Mouse (Mus musculus) hindbrain, embryonic 13.5 days (tissue): ENCODE measurements around the gene Fate1. TPM values are rescaled to one million over a fixed set of nuclear protein-coding genes. Genes with fewer than 3 reads are reported as not detected.
"Not testable (repeated sequence)": the region's sequence is repeated elsewhere in the genome, so short reads cannot be mapped to it uniquely, and the experiment has no call there.

Experiments
- ATAC-seq: fragments of 200-750 bp; cut with Nextera tagmentation; 2 replicates; pipeline ENCODE4 v1.8.0; 2017; ENCODE audit warnings: moderate TSS enrichment; ENCODE audit not compliant: low FRiP score
- H3K27ac ChIP-seq: fragments of 300-500 bp; sonication (generic); 2 replicates; pipeline ENCODE4 v1.5.1; 2015; ENCODE audit warnings: inconsistent platforms, mild to moderate bottlenecking, moderate library complexity
- H3K27me3 ChIP-seq: fragments of 300-500 bp; sonication (generic); 2 replicates; pipeline ENCODE4 v1.6.1; 2015; ENCODE audit warnings: mild to moderate bottlenecking, inconsistent platforms
- H3K36me3 ChIP-seq: fragments of 300-500 bp; sonication (generic); 2 replicates; pipeline ENCODE4 v1.6.1; 2015; ENCODE audit warnings: mild to moderate bottlenecking, inconsistent platforms
- H3K4me1 ChIP-seq: fragments of 300-500 bp; sonication (generic); replicated peaks from 2 replicates; pipeline ENCODE4 v1.6.1; 2015; ENCODE audit warnings: inconsistent platforms
- H3K4me2 ChIP-seq: fragments of 300-500 bp; sonication (generic); 2 replicates; pipeline ENCODE4 v1.6.1; 2015; ENCODE audit warnings: inconsistent platforms, mild to moderate bottlenecking, moderate library complexity
- H3K4me3 ChIP-seq: fragments of 300-500 bp; sonication (generic); 2 replicates; pipeline ENCODE4 v1.5.1; 2015; ENCODE audit warnings: mild to moderate bottlenecking, inconsistent platforms
- H3K9ac ChIP-seq: fragments of 300-500 bp; sonication (generic); 2 replicates; pipeline ENCODE4 v1.6.1; 2015; ENCODE audit warnings: mild to moderate bottlenecking, inconsistent platforms
- H3K9me3 ChIP-seq: fragments of 300-500 bp; sonication (generic); 2 replicates; pipeline ENCODE4 v1.6.1; 2016; ENCODE audit warnings: inconsistent platforms
- WGBS: fragments of 180-500 bp; shearing (Covaris S2); methylation state at CpG from one replicate; pipeline ENCODE4 v1.1.7; 2015; 5-methylcytosine and 5-hydroxymethylcytosine counted together
- polyA plus RNA-seq: library from polyadenylated mRNA; unstranded; fragments of >200 nt; fragmentation: Nextera tagmentation; extraction: Ambion mirVana; gene quantifications from 2 replicates; pipeline ENCODE4 v1.2.1, GENCODE M21; 2015

Gene Fate1
- polyA plus RNA-seq: not detected in 2 replicates

- 88% methylated on average over 2 of the region's 2 CpGs for WGBS
- H3K9me3 ChIP-seq: no peaks in the 10 kb centered on the region
- no peak for ATAC-seq
- H3K27ac ChIP-seq: no peak within 1 kb of the TSS
- no peaks in the 10 kb centered on the region for H3K27me3 ChIP-seq
- H3K9ac ChIP-seq: no peak within 1 kb of the TSS
- no peak within 1 kb of the TSS for H3K4me3 ChIP-seq
- H3K4me1 ChIP-seq: no peaks in the 10 kb centered on the region
- no peaks in the 10 kb centered on the region for H3K36me3 ChIP-seq
- H3K4me2 ChIP-seq: no peak within 1 kb of the TSS
Measured at GRCm38 (mm10) chrX:71972686-71973085, at the start of gene Fate1. Gene Fate1 (plus strand): TSS chrX:71972986.

DNA sequence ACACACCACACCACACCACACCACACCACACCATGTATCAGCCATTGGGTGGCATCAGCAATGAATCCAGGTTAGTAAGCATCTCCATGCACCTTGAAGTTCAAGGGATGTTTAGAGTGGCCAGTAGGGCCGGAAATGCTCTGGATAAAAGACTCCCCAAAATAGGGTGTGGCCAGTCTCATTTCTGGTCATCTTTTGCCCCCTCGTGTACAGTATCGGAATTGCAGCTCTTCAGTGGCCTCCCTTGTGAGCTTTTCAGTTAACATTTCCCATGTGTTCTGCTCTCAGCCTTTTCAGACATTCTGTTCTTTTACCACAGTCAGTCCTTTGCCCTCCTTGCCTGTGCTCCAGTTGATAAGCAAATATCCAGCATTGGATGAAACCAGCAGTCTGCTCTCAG, 26.2 kb upstream of the Fate1 start:
- no peak overlapping the region for H3K4me3 ChIP-seq
- H3K36me3 ChIP-seq: no peaks in the 10 kb centered on the region
- H3K9ac ChIP-seq: no peak overlapping the region
- no peaks in the 10 kb centered on the region for H3K27me3 ChIP-seq
- no peak overlapping the region for H3K27ac ChIP-seq
- no peaks in the 10 kb centered on the region for H3K4me1 ChIP-seq
- H3K9me3 ChIP-seq: no peaks in the 10 kb centered on the region
- 15% methylated on average over 3 of the region's 3 CpGs for WGBS
- no peak overlapping the region for H3K4me2 ChIP-seq
- ATAC-seq: no peak

GRCm38 (mm10) chrX:71958366-71958765, 14.4 kb upstream of the Fate1 start:
- Histone ChIP-seq H3K27me3 (no peaks in the 10 kb centered on the region), H3K36me3 (no peaks in the 10 kb centered on the region), H3K9me3 (no peaks in the 10 kb centered on the region), H3K4me1 (peaks cover 4% of the 10 kb centered on the region), H3K27ac (no peak overlapping the region), H3K4me3 (no peak overlapping the region), H3K4me2 (no peak overlapping the region), H3K9ac (no peak overlapping the region)
- ATAC-seq: no peak

DNA sequence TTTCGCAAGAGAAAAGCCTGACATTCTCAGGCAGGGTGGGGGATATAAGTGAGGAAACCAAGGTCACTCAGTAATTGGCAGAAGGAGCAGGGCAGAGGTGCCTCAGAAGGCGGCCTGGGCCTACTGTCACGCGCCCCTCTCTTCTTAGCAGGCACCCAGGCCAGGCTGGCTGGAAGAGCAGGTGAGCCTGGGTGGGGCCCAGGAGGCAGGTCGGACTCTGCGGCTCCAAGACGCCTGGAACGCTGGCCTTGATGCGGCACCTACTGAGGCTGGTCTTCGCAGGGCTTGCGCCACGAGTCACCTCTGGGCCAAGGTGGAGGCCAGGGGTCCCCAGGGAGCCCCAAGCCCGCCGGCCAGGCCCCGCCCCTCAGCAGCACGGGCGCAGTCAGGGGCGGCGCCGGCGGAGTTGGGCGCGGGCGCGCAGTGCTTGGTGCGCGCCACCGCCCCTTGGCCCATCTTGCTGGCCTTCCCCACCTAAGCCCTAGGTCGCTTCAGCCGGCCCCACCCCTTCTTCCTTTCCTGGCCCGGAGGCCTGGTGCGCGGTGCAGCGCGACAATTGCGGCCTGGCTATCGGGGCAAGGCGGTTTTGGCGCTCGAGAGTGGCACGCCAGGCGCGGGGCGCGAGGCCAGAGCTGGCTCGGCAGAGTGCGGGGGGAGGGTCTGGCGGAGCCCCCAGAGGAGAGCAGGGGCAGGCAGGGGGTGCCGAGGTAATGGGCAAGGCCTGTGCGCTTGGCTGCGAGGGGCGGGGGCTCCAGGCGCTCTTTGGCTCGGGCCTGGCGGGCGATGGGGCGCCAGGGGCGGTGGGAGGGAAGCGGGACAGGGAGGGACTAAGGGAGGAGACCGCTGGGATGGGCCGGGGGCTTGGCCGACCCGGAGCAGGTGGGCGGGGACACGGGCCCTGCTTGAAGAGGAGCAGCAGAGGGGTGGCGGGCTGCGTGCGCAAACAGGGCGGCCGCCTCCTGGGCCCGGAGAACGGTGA, 10.4 kb upstream of the Fate1 start, which contains the start of gene Prrg3:
TSS of gene Prrg3 (plus strand) at position 552 of the 979 bp plus-strand sequence.
- Histone ChIP-seq H3K4me1 (peaks cover 9% of the 10 kb centered on the region), H3K27ac (peak within 1 kb of the TSS; percentile 76), H3K9ac (peak within 1 kb of the TSS; percentile 80), H3K9me3 (no peaks in the 10 kb centered on the region), H3K27me3 (no peaks in the 10 kb centered on the region), H3K4me2 (peak within 1 kb of the TSS; percentile 65), H3K36me3 (peaks cover 7% of the 10 kb centered on the region; the same call in 1 of the 2 replicates), H3K4me3 (peak within 1 kb of the TSS; percentile 49)
- ATAC-seq: peak; percentile 94
- 21% methylated on average over 64 of the region's 72 CpGs for WGBS

GRCm38 (mm10) chrX:71963275-71963912, 9.4 kb upstream of the Fate1 start:
- Histone ChIP-seq H3K9me3 (no peaks in the 10 kb centered on the region), H3K4me2 (peak overlapping the region; percentile 65), H3K27me3 (no peaks in the 10 kb centered on the region), H3K27ac (peak overlapping the region; percentile 76), H3K4me1 (peaks cover 9% of the 10 kb centered on the region), H3K4me3 (peak overlapping the region; percentile 49), H3K9ac (peak overlapping the region; percentile 80), H3K36me3 (peaks cover 9% of the 10 kb centered on the region; the same call in 1 of the 2 replicates)
- WGBS: 26% methylated on average over 9 of the region's 9 CpGs
- peak; percentile 41 for ATAC-seq

- ATAC-seq: no peak
- Histone ChIP-seq H3K36me3 (peaks cover 9% of the 10 kb centered on the region; the same call in 1 of the 2 replicates), H3K4me3 (no peak overlapping the region), H3K9me3 (no peaks in the 10 kb centered on the region), H3K4me2 (no peak overlapping the region), H3K27ac (no peak overlapping the region), H3K4me1 (peaks cover 6% of the 10 kb centered on the region), H3K9ac (no peak overlapping the region), H3K27me3 (no peaks in the 10 kb centered on the region)
- 88% methylated on average over 1 of the region's 1 CpGs for WGBS
Measured at GRCm38 (mm10) chrX:71968216-71968615, 4.6 kb upstream of the Fate1 start.

DNA sequence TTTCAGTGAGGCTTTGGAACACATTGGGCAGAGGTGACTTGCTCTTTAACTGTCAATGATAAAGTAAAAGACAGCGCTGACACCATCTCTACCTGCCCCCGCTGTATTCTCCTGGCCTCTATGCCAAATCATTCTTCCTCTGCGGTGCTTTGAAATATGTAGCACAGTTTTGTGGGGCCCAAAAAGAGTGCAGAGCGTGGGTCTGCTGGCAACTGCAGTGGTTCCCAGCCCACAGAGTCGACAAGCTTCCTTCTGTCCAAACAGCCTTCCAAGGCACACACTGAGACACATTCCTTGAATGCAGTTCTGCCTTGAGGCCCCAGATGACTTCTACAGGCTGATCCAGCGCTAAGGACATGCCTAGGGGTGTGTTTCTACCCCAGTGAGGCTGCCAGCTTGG, 4.0 kb upstream of the Fate1 start:
- H3K9me3 ChIP-seq: no peaks in the 10 kb centered on the region
- H3K4me1 ChIP-seq: peaks cover under 1% of the 10 kb centered on the region; the same call in 1 of the 2 replicates
- H3K9ac ChIP-seq: no peak overlapping the region
- ATAC-seq: no peak
- no peaks in the 10 kb centered on the region for H3K27me3 ChIP-seq
- 82% methylated on average over 6 of the region's 6 CpGs for WGBS
- H3K36me3 ChIP-seq: peaks cover 9% of the 10 kb centered on the region; the same call in 1 of the 2 replicates
- H3K27ac ChIP-seq: no peak overlapping the region
- H3K4me3 ChIP-seq: no peak overlapping the region
- H3K4me2 ChIP-seq: no peak overlapping the region

DNA sequence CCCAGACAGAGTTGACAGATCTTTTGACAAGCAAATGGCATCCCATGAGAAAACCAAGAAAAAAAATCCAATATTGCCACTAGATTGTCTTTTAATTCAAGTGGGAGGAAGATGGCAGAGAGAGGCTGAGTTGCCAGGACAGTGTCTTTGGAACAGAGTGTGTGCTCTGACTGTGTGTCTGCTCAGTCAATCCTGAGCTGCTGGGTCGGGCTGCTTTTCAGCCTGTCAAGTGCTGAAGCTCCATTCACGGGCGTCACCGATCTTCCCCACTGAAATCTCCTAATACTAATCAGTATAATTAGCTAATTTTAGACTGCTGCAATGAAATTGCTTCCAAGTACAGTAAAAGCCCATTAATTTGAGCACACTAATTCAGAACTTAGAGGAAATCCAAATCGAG, 1.5 kb upstream of the Fate1 start:
- no peak overlapping the region for H3K4me2 ChIP-seq
- H3K36me3 ChIP-seq: peaks cover 5% of the 10 kb centered on the region; the same call in 1 of the 2 replicates
- no peak overlapping the region for H3K9ac ChIP-seq
- 0 out of 2 replicates have a peak, but pooled peaks have one; percentile 36 for ATAC-seq
- no peak overlapping the region for H3K4me3 ChIP-seq
- H3K27ac ChIP-seq: no peak overlapping the region
- WGBS: 73% methylated on average over 5 of the region's 5 CpGs
- no peaks in the 10 kb centered on the region for H3K27me3 ChIP-seq
- H3K4me1 ChIP-seq: no peaks in the 10 kb centered on the region
- H3K9me3 ChIP-seq: no peaks in the 10 kb centered on the region

DNA sequence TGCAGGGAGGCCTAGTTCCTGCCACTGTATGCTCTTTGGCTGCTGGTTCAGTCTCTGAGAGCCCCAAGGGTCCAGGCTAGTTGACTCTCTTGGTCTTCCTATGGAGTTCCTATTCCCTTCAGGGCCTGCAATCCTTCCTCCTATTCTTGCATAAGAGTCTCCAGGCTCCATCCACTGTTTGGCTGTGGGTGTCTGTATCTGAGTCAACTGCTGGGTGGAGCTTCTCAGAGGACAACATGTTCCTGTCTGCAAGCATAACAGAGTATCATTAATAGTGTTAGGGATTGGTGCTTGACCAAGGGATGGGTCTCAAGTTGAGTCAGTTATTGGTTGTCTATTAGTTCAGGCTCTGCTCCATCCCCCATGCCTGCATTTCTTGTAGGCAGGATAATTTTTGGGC, 4.9 kb downstream of the Fate1 start:
- not testable (repeated sequence) for ATAC-seq

GRCm38 (mm10) chrX:71980443-71980842, 7.7 kb downstream of the Fate1 start:
- Histone ChIP-seq H3K4me3 (no peak overlapping the region), H3K9me3 (no peaks in the 10 kb centered on the region), H3K36me3 (no peaks in the 10 kb centered on the region), H3K27me3 (no peaks in the 10 kb centered on the region), H3K4me2 (no peak overlapping the region), H3K27ac (no peak overlapping the region), H3K4me1 (no peaks in the 10 kb centered on the region), H3K9ac (no peak overlapping the region)
- 80% methylated on average over 3 of the region's 3 CpGs for WGBS
- no peak for ATAC-seq

More for the DNA sequence above, 4.9 kb downstream of the Fate1 start:
- H3K27me3 ChIP-seq, H3K27ac ChIP-seq, H3K9ac ChIP-seq, H3K36me3 ChIP-seq, H3K4me2 ChIP-seq, H3K9me3 ChIP-seq, H3K4me1 ChIP-seq, H3K4me3 ChIP-seq: not testable (repeated sequence)

GRCm38 (mm10) chrX:71981322-71981721, 8.5 kb downstream of the Fate1 start:
- Histone ChIP-seq H3K4me3 (no peak overlapping the region), H3K36me3 (no peaks in the 10 kb centered on the region), H3K9me3 (no peaks in the 10 kb centered on the region), H3K27me3 (no peaks in the 10 kb centered on the region), H3K4me2 (no peak overlapping the region), H3K4me1 (no peaks in the 10 kb centered on the region), H3K27ac (no peak overlapping the region), H3K9ac (no peak overlapping the region)
- ATAC-seq: no peak
- 68% methylated on average over 2 of the region's 2 CpGs for WGBS

GRCm38 (mm10) chrX:71983205-71983604, 10.4 kb downstream of the Fate1 start:
- Histone ChIP-seq H3K4me2 (no peak overlapping the region), H3K27me3 (no peaks in the 10 kb centered on the region), H3K36me3 (no peaks in the 10 kb centered on the region), H3K9me3 (no peaks in the 10 kb centered on the region), H3K4me3 (no peak overlapping the region), H3K4me1 (no peaks in the 10 kb centered on the region), H3K9ac (no peak overlapping the region), H3K27ac (no peak overlapping the region)
- ATAC-seq: no peak
- 90% methylated on average over 2 of the region's 2 CpGs for WGBS
